Mouse (Mus musculus) stomach, embryonic 14.5 days (tissue): Measurements from ENCODE around the gene Rpgrip1l. TPM values are rescaled to one million over a fixed set of nuclear protein-coding genes. Genes with fewer than 3 reads are reported as not detected.

Source experiments
- ATAC-seq: fragments of 200-750 bp; cut with Nextera tagmentation; 2 replicates; pipeline ENCODE4 v1.8.0; 2017; ENCODE audit warnings: low read depth, moderate TSS enrichment; ENCODE audit not compliant: insufficient number of reproducible peaks, insufficient read depth, low FRiP score
- H3K27ac ChIP-seq: fragments of 300-500 bp; sonication (generic); 2 replicates; pipeline ENCODE4 v1.5.1; 2014; ENCODE audit warnings: mild to moderate bottlenecking, low read length, moderate library complexity, mixed read lengths
- H3K27me3 ChIP-seq: fragments of 300-500 bp; sonication (generic); 2 replicates; pipeline ENCODE4 v1.6.1; 2014; ENCODE audit warnings: low read length, control low read depth, mixed read lengths; ENCODE audit not compliant: control insufficient read depth, insufficient read depth
- H3K36me3 ChIP-seq: fragments of 300-500 bp; sonication (generic); 2 replicates; pipeline ENCODE4 v1.6.1; 2014; ENCODE audit warnings: mild to moderate bottlenecking, control low read depth, low read length, moderate library complexity, mixed read lengths; ENCODE audit not compliant: control insufficient read depth, insufficient read depth
- H3K4me1 ChIP-seq: fragments of 300-500 bp; sonication (generic); 2 replicates; pipeline ENCODE4 v1.6.1; 2014; ENCODE audit warnings: low read length, control low read depth, mixed read lengths; ENCODE audit not compliant: control insufficient read depth, insufficient read depth
- H3K4me2 ChIP-seq: fragments of 300-500 bp; sonication (generic); replicated peaks from 2 replicates; pipeline ENCODE4 v1.6.1; 2014; ENCODE audit warnings: low read depth, low read length, control low read depth
- H3K4me3 ChIP-seq: fragments of 300-500 bp; sonication (generic); 2 replicates; pipeline ENCODE4 v1.5.1; 2014; ENCODE audit warnings: low read depth, low read length, control low read depth
- H3K9ac ChIP-seq: fragments of 300-500 bp; sonication (generic); replicated peaks from 2 replicates; pipeline ENCODE4 v1.6.1; 2014; ENCODE audit warnings: low read depth, mild to moderate bottlenecking, control low read depth, low read length, moderate library complexity, mixed read lengths
- H3K9me3 ChIP-seq: fragments of 300-500 bp; sonication (generic); 2 replicates; pipeline ENCODE4 v1.6.1; 2016; ENCODE audit warnings: low read depth, low read length, control low read depth; ENCODE audit not compliant: control insufficient read depth
- WGBS: fragments of 180-500 bp; shearing (Covaris S2); extraction: QIAGEN DNeasy Blood & Tissue Kit; methylation state at CpG from one replicate; pipeline ENCODE4 v1.1.7; 2014; 5-methylcytosine and 5-hydroxymethylcytosine counted together
- polyA plus RNA-seq: library from polyadenylated mRNA; unstranded; fragments of >200 nt; fragmentation: Nextera tagmentation; extraction: Ambion mirVana; gene quantifications from 2 replicates; pipeline ENCODE4 v1.2.1, GENCODE M21; 2014

Rpgrip1l gene
- polyA plus RNA-seq, 1 experiment from 2014 or later = 9.5 TPM

DNA sequence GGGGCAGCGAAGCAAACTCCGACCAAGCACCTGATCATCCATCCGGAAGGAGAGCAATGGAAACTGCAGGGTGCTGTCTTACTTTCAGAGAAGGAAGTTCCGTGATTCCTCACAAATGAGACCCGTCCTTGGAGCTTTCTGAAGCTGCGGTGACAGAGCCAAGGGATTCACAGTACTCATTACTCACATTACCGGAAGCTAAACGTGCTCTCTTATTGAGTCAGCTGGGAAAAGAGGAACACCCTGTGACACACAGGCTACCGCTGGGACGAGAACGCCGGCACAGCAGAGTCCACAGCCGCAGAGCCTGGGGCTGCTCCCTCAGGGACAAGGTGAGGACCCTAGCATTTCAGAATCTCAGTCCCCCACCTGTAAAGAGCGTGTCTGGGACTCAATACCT lies 136.9 kb downstream of the Rpgrip1l start:
- Histone ChIP-seq H3K36me3 (no peaks in the 10 kb centered on the region), H3K27me3 (no peaks in the 10 kb centered on the region), H3K4me1 (no peaks in the 10 kb centered on the region), H3K9ac (no peak overlapping the region), H3K4me2 (no peak overlapping the region), H3K9me3 (no peaks in the 10 kb centered on the region), H3K4me3 (no peak overlapping the region), H3K27ac (no peak overlapping the region)
- no peak for ATAC-seq
- 76% methylated on average over 14 of the region's 14 CpGs for WGBS

GRCm38 (mm10) chr8:91171605-91172004 lies 141.5 kb downstream of the Rpgrip1l start:
- H3K4me1 ChIP-seq = no peaks in the 10 kb centered on the region
- 41% methylated on average over 13 of the region's 13 CpGs for WGBS
- no peak overlapping the region for H3K4me2 ChIP-seq
- H3K4me3 ChIP-seq = no peak overlapping the region
- no peak for ATAC-seq
- no peaks in the 10 kb centered on the region for H3K36me3 ChIP-seq
- H3K9me3 ChIP-seq = no peaks in the 10 kb centered on the region
- no peak overlapping the region for H3K9ac ChIP-seq
- H3K27ac ChIP-seq = no peak overlapping the region
- no peaks in the 10 kb centered on the region for H3K27me3 ChIP-seq

- 72% methylated on average over 14 of the region's 14 CpGs for WGBS
- no peak overlapping the region for H3K4me2 ChIP-seq
- no peak overlapping the region for H3K27ac ChIP-seq
- no peak for ATAC-seq
- H3K9ac ChIP-seq = no peak overlapping the region
- H3K9me3 ChIP-seq = no peaks in the 10 kb centered on the region
- H3K36me3 ChIP-seq = no peaks in the 10 kb centered on the region
- no peaks in the 10 kb centered on the region for H3K4me1 ChIP-seq
- H3K27me3 ChIP-seq = no peaks in the 10 kb centered on the region
- no peak overlapping the region for H3K4me3 ChIP-seq
Measured at GRCm38 (mm10) chr8:91170914-91171313, 142.1 kb downstream of the Rpgrip1l start.

DNA sequence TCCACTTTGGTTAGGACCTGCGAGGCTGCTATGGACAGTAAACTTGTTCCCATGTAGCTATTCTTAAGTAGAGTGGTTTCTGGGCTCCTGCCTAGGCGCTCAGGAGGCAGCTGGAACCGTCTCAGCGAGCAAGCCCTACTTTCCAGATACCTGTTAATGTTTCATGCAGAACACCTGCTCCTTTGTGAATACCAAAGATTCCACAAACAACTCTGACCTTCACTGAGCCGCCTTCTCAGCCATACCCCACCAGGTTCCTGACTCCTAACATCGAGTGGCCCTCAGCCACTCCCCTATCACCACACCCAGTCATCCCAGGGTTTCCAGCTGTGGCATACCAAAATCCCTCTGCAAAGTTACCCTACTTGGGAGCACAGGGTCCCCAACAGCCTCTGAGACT lies 142.9 kb downstream of the Rpgrip1l start:
- Histone ChIP-seq H3K9ac (no peak overlapping the region), H3K27ac (no peak overlapping the region), H3K9me3 (peaks cover 4% of the 10 kb centered on the region; the same call in 1 of the 2 replicates), H3K4me2 (no peak overlapping the region), H3K4me3 (no peak overlapping the region), H3K27me3 (no peaks in the 10 kb centered on the region), H3K36me3 (no peaks in the 10 kb centered on the region), H3K4me1 (no peaks in the 10 kb centered on the region)
- ATAC-seq = no peak
- WGBS = 55% methylated on average over 6 of the region's 6 CpGs

Other genes starting within 250 kb of the Rpgrip1l start
- 21.0 and 23.2 TPM in 2 replicates for gene Rbl2, start 243.2 kb downstream of the Rpgrip1l start, polyA plus RNA-seq
- 58.3 and 58.9 TPM in 2 replicates for gene Aktip, start 113.3 kb downstream of the Rpgrip1l start, polyA plus RNA-seq
- gene Fto, start 263 bp upstream of the Rpgrip1l start, polyA plus RNA-seq = 89.6 and 94.6 TPM in 2 replicates